Mouse (Mus musculus): ENCODE data around the gene Tfe3. TPM values are rescaled to one million over a fixed set of nuclear protein-coding genes. Genes with fewer than 3 reads are reported as not detected.
A peak's percentile ranks its signal among the peaks of the same experiment; 100 is the strongest.
"Not testable (repeated sequence)": the region's sequence is repeated elsewhere in the genome, so short reads cannot be mapped to it uniquely, and the experiment has no call there.

The Tfe3 gene
- total RNA-seq (2021) = 10 to 100 TPM; 39.9 to 41.0 TPM
- long read RNA-seq, experiment 1, transcript Tfe3-201 (10 exons, 3,277 nt) = major isoform, 16 of 34 reads
- long read RNA-seq, experiment 1, partial matches to known transcripts = 8 of 34 reads
- long read RNA-seq, experiment 1, other reads (novel, unspliced or antisense) = 7 of 34 reads
- long read RNA-seq, experiment 2, transcript Tfe3-201 (10 exons, 3,277 nt) = major isoform, 5 of 18 reads
- long read RNA-seq, experiment 2, partial matches to known transcripts = 6 of 18 reads
- long read RNA-seq, experiment 2, other reads (novel, unspliced or antisense) = 4 of 18 reads

DNA sequence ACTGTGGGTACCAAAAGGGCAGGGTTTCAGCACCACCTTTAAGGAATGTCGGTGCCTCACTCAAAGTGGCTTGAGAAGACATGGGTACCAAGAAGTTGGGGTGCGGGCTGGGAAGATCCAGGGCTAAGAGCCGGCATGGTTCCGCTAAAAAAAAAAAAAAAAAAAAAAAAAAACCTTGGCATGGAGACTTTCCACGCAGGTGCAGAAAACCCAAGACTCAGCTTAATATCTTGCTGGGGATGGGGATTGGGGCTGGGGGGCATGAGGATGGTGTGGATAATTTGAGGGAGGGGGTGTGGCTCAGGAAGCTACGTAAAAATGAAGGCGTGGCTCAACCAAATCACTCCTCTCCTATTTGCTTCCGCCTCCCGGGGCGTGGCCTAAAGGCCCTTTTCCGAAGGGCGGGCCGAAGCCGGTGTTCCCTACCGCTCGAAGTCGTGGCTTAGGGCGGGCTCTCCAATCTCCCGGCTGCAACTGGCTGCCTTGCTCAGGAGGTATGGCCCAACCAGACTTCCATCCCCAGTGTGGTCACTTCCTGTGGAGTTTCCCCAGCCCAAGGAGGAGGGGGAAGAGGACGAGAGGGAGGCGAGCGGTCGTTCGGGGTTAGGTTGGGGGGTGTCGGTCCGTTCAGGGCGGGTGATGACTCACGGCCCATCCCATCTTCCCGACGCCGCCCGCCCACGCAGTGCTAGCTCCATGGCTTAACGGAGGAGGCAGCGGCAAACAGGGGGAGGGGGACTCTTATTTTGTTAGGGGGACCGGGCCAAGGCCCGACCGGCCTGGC lies at the start of gene Tfe3:
TSS of gene Tfe3 (plus strand) at position 424 of the 784 bp plus-strand sequence.
- DNase-seq (ENCODE audit: low spot score in 2 of 2) = peak; percentile 63 to 69

DNA sequence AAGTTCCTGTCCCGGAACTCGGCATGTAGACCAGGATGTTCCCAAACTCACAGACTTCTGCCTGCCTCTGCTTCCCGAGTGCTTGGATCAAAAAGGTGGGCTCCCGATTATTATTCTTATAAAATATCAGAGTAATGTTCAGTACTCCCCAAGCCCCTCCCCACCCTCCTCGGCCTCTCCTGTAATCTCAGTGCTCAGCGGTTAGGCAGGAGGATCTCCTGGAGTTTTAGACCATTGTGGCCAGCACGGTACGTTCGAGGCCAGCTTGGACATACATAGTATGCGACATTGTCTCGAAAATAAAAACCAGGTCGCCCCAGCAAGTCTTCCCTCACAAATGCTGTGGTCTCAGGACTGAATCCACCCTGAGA lies 48.6 kb upstream of the Tfe3 start:
- DNase-seq (ENCODE audit: low spot score in 2 of 2) = not testable (repeated sequence)

DNA sequence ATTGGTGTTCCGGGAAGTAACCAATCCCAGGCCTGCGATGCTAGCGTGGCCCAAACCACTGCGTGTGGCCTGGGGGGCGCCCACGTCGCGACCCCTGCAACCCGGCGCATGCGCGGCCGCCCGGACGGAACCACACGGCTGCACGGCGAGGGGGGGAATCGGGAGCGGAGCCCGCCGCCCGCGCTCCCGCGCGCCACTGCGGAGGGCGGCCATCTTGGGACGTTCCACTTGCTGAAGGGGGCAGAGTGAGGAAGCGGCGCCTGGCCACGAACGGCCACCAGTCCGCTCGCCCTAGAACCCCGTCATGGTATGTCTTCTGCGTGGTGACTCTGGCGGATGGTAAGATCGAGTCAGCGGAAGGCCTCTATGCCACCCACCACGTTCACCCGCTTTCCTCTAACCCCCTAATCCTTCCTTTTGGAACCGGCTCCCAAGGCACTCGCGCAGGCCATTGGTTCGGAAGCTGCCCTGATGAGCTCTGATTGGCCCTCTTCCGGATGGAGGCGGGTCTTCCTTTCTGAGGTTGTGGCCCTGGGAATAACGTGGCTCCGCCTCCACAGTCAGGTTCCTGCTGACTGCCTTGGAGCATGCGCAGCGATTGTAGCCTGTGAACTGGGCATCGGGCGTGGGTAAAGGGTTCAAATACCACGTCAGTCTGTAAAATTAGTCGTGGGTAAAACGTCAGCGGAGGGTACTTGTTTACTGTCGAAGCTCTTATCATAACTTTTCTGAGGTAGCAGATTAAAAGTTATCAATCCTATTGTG lies 48.0 kb upstream of the Tfe3 start, which contains the start of gene Wdr45:
TSS of gene Wdr45 (plus strand) at position 199 of the 765 bp plus-strand sequence.
- peak; percentile 24 to 69 for DNase-seq (ENCODE audit: low spot score in 2 of 2)

DNA sequence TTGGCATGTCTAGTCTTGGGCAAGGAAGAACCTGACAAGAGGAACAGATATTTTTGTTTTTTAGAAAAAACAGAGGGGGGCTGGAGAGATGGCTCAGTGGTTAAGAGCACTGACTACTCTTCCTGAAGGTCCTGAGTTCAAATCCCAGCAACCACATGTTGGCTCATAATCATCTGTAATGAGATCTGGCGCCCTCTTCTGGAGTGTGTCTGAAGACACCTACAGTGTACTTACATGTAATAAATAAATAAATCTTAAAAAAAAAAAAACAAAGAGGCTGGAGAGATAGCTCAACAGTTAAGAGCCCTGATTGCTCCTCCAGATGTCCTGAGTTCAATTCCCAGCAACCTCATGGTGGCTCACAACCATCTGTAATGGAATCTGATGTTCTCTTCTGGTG lies 46.3 kb upstream of the Tfe3 start:
- not testable (repeated sequence) for DNase-seq (ENCODE audit: low spot score in 2 of 2)

DNA sequence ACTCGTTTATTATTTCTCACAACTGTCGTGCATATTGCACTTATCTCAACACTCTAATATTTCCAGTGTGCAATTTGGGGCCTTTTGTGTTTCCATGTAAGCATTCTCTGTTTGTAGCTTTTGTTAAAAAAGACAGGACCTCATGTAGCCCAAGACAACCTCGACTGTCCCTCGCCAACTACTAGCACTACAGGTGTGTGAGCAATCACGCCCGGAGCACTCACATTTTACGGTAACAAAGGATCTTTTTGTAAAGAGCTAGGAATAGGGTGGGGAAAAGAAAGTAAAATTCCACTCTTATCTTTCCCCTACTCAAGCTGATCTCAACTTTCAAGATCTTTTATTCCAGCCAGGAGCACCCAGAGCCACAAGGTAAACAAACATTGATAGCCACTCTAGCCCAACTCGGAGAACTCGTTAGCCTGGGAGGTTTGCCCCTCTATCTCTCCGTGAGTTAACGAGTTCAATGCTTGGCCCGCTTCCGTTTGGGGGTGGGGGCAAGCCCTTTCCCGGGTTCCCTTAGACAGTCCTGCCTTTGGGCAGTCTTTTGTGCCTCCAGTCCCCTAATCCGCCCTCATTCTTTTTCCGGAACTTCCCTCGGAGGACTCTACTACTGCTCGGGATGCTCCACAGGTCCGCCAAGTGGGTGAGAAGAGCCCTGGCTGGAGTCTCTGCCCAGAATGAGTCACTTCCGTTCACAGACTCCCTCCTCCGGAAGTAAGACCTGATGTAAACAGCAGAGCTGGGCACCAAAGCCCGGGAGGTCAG lies 40.7 kb upstream of the Tfe3 start, which contains the start of gene Gm45208:
TSS of gene Gm45208 (plus strand) at position 732 of the 768 bp plus-strand sequence.
- peak; percentile 22 to 43 for DNase-seq (ENCODE audit: low spot score in 2 of 2)

DNA sequence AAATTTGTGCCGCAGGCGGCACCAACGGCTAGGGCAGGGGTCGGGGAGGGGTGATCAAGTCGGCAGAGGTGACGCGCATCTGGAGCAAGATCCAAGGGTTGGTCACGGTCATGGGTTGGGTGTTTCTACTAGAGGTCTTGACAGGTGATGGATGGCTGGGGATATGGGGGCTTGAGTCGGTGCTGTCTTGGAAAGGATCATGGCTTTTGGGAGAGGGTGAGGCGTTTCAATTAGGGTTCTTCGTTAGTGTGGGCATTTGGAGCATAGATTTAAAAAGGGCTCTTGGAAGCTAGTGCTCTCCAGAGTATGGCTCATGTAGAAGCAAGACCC lies 40.1 kb upstream of the Tfe3 start:
- DNase-seq (ENCODE audit: low spot score in 2 of 2) = no peak

DNA sequence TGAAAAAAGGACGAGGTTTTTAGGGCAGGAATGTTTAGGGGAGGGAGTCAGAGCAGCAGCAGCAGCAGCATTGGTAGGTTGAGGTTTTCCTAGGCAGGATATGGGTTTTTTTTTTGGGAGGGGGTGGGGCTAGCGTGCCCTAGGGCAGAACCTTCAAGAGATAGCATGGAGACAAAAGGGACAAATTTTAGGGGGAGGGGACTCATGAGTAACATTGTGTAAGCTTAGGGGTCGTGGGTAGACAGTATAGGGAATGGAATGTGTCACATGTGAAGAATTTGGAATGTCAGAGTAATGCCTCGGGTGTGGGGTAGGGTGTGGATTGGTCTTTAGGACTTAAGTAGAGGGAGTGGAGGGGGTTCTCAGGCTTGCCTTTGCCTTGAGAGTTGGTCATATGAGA lies 39.7 kb upstream of the Tfe3 start:
- no peak for DNase-seq (ENCODE audit: low spot score in 2 of 2)

DNA sequence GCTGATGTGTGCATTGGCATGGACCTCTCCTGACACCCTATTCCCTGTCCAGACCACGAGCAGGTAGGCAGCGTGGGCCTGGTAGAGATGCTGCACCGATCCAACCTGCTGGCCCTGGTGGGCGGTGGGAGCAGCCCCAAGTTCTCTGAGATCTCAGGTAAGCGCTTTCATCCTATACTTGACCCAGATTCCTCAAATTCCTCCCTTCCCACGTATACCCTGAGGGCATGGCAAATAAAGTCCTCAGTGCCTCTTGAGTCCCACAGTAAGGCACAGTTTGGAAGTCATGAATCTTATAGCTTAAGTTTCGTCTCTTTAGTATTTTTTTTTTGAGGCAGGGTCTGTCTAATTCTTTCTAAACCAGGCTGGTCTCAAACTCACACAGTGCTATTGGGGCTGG lies 38.2 kb upstream of the Tfe3 start:
- no peak for DNase-seq (ENCODE audit: low spot score in 2 of 2)

DNA sequence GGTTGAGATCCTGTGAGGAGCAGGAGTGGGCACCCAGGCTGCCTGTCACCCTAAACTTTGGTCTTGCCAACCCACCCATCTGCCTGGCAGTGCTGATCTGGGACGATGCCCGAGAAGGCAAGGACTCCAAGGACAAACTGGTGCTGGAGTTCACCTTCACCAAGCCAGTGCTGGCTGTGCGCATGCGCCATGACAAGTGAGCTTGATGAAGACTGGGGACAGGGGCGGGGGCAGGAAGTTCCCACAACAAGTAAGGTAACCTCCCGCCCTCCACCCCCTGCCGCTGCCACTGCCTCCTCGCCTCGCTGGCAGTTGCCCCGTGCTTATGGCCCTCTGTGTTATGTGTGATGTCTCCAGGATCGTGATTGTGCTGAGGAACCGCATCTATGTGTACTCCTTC lies 36.5 kb upstream of the Tfe3 start:
- no peak for DNase-seq (ENCODE audit: low spot score in 2 of 2)

DNA sequence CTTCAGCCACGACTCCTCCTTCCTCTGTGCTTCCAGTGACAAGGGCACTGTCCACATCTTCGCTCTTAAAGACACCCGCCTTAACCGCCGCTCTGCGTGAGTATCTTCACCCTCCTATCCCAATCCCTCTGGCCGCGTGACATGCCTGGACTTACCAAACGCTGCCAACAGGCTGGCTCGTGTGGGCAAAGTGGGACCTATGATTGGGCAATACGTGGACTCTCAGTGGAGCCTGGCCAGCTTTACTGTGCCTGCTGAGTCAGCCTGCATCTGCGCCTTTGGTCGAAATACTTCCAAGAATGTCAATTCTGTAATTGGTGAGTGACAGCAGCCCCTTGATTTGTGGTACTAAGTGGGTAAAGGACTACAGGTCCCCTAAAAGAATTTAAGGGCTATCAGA lies 35.2 kb upstream of the Tfe3 start:
- DNase-seq (ENCODE audit: low spot score in 2 of 2) = no peak

DNA sequence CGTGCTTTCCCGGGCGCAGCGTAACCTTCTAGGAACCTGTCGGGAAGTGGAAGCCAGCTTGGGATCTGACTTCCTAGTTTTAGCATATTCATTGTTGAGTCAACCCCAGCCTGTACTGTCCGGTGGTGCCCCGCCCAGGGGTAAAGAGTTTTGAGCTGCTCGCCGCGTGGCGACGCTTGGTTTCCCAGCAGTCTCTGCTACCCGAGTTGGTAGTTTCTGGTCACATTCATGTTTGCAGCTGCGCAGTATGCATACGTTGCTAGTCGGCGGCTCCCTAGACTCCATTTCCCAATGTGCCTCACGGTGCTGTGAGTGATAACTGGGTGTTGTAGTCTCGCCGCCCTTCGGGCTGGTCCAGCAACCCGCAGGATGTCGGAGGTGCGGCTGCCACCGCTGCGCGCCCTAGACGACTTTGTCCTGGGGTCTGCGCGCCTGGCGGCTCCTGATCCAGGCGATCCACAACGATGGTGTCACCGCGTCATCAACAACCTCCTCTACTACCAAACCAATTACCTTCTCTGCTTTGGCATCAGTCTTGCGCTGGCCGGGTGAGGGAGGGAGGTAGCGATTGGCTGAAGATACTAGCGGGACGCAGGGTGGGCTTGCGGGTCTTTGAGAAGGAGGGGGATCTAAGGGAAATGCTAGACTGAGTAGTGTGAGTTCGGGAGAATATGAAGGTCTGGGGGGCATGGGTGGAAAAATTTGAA lies 34.0 kb upstream of the Tfe3 start, which contains the start of gene Praf2:
TSS of gene Praf2 (plus strand) at position 225 of the 707 bp plus-strand sequence.
- DNase-seq (ENCODE audit: low spot score in 2 of 2) = peak; percentile 24 to 47

DNA sequence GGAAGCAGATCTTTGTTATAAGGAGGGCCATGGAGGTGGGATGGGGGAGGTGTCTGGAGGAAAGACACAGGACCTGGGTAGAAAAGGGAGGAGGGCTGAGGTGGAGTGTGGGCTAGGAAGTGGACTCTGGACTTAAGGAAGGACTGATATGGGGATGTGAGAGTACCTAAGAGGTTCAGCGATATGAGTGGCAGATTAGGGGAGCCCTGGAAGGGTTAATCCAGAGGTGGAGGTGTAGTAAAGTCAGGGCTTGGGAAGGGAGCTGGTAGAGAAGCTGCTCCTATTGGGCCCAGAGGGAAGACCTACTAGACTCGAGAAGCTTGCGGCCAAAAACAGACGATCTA lies 33.5 kb upstream of the Tfe3 start:
- no peak for DNase-seq (ENCODE audit: low spot score in 2 of 2)

DNA sequence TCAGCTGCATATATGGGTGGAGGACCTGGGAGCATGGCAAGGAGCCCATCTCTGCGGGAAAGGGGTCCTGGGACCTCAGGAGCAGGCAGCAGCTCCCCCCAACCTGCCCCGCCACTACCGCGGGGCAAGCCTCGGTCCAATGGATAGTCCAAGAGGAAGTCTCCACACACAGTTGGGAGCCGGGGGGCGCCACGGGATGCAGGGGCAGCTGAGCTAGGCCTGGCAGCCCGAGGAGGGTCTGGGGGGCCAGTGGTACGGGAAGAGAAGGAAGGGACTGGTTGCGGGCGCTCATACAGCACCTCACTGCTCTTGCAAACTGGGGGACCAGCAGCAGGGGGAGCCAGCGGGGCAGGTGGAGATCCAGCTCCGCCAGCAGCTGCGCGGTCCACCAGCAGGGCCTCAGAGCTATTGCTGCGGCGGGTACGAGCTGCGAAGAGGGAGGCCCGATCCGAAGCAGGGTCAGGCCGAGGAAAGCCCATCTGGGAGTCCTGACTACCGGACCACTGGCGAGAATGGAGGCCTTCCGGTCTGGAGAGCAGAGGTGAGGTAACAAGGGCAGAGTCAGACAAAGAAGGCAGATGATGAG lies 28.7 kb upstream of the Tfe3 start:
- DNase-seq (ENCODE audit: low spot score in 2 of 2) = peak; percentile 32 to 46

DNA sequence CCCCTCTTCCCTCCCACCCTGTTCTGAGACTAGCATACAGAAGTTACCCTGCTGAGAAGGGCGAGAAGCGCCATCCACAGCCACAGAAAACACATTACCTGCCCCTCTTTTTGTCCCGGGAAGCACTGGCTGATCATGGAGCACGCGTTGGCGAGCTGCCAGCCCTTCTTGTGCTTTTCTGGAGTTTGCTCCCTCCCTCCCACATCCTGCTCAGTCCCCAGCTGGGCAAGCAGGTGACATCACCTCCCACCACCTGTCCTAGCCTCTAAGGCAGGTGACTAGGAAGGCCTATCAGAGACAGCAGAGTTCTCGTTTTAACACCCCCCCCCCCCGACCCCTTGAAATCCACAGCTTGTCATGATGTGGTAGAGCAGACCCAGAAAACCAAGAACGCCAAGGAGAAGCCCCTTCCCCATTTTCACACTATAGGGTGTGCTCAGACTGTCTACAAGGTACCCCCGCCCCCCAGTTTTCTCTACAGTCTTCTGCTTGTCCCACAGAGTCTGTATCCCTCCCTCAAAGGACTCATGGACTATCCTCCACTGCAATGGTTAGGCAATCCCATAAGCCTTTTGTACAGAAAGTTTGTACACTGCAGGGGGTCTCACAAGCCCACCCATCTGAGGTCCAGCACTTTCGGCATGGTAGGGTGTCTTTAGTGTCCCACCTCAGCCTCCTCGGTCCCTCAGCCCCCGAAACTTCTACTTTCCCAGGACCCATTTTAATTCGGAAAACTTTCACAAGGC lies 22.9 kb upstream of the Tfe3 start:
- DNase-seq (ENCODE audit: low spot score in 2 of 2) = no peak

DNA sequence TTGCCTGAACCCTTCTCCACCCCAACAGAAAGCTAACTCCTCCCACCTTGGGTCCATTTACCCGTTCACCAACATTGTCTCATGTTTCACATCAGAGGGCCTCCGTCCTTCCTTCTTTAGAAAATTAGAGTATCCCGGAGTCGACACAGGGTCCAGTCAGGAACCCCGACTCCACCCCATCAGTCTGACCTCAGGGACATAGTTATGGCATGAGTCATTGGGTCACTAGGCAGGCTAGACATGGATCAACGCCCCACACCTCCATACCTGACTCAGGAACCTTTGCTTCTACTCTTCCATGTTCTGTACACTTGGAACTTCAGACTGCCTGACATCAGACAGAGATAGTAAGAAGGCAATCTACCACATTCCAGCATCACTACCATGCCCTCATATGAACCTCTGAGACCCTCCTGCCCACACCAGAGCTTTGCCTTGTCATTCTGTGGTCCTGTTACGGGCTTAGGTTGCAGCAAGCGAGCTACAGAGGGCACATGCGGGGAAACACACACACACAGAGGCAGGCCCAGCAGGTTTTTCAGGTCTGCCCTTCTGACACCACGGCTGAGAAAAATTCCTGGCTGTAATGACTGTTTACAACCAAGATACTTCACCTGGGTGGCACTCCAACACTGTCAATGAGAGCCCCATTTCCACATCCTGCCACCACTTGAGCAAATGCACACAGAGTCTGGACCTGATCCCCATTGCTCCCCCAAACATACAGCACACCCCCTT lies 22.1 kb upstream of the Tfe3 start:
- no peak for DNase-seq (ENCODE audit: low spot score in 2 of 2)

DNA sequence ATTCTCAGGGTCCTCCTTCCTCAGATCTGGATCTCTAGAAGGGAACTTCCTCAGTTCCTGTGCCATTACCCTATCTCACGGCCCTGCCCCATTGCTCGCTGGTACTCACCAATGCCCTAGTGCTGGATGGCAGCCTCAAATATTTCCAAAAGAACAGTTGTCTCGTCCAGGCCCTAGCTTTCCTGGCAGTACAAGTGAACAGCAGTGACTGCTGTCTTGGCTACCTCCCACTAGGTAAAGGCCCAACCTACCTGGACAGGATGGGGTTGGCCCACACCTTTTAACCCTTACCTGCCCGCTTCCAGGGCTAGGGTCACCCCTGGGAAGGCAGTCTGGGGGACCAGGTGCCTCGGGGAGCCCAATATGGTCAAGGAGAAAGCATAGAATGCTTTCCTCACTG lies 21.3 kb upstream of the Tfe3 start:
- no peak for DNase-seq (ENCODE audit: low spot score in 2 of 2)

DNA sequence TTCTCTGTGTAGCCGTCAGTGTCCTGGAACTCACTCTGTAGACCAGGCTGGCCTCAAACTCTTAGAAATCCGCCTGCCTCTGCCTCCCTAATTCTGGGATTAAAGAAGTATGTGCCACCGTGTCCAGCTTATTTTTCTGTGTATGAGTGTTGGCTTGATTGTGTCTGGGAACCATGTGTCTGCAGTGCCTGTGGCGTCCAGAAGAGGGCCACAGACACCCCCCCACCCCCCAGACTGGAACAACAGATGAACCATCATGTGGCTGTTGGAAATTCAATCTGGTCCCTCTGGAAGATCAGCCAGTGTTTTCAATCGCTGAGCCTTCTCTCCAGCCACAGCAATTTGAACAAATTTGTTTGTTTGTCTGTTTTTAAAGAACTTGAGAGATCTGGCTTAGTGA lies 18.9 kb upstream of the Tfe3 start:
- no peak for DNase-seq (ENCODE audit: low spot score in 2 of 2)

DNA sequence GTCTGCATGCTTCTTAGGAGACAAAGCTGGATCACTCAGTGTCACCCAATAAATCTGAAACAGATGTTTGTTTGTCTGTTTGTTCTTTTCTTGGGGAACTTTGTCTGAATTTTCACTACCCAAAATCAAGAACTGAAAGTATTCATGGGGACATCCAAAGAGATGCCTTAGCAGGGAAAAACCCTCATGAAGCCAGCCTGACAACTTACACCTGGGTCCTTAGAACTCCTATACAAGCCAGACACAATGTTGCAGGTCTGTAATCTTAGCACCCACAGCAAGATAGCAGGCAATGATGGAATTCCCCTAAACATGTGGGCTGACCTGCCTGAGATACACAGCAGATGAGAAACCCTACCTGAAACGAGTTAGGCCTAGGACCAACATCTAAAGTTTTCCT lies 17.4 kb upstream of the Tfe3 start:
- no peak for DNase-seq (ENCODE audit: low spot score in 2 of 2)

DNA sequence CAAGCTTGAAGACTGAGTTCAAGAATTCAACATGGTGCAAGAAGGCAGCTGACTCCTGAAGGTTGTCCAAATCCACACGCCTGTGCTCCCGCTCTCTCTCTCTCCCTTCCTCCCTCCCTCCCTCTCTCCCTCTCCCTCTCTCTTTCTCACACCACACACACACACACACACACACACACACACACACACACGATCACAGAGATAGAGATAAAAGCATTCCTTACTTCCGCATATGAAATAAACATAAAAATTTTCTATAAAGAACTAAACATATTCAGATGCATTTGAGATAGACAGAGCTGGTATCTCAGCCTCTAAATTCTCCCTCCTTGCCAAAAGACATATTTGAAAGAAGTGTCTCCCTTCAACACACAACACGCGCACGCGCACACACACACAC lies 16.9 kb upstream of the Tfe3 start:
- DNase-seq (ENCODE audit: low spot score in 2 of 2) = no peak
